Mouse (Mus musculus) megakaryocyte, embryonic 14.5 days (primary cell): Measurements from ENCODE around the gene Eif1b.

Source experiments
- FLI1 ChIP-seq: IDR thresholded peaks from 2 replicates; pipeline ENCODE4 v1.6.1; 2012; ENCODE audit warnings: low read length, inconsistent platforms, mixed read lengths
- GATA1 ChIP-seq: IDR thresholded peaks from 3 replicates; pipeline ENCODE4 v1.6.1; 2012; ENCODE audit warnings: mixed read lengths, low read length, inconsistent platforms, borderline replicate concordance

DNA sequence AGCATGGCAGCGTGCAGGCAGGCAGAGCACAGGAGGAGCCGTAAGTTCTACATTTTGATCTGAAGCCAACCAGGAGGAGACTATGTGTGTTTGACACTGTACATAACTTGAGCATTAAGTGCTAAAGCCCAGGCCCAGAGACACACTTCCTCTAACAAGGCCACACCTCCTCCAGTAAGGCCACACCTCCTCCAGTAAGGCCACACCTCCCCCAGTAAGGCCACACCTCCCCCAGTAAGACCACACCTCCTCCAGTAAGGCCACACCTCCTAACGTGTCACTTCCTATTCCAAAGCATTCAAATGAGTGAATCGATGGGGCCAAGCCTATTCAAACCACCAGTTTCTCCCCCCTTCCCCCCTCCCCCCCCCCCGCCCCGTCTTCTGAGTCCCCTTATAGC lies 40.7 kb downstream of the Eif1b start:
- no peak for TF ChIP-seq GATA1
- TF ChIP-seq FLI1 = no peak
